Mouse (Mus musculus): Measurements from ENCODE around the gene Tprn.

GRCm38 (mm10) chr2:25225811-25226379 is 36.5 kb upstream of the Tprn start:
- TF ChIP-seq CTCF (IDR thresholded peaks at IDR 0.05; ENCODE audit: control insufficient read depth, insufficient read depth, insufficient read length) = no peak
- no peak for TF ChIP-seq MYOG (IDR thresholded peaks at IDR 0.05; ENCODE audit: control insufficient read depth, extremely low read depth, insufficient read length)
- TF ChIP-seq USF1 (IDR thresholded peaks at IDR 0.05; ENCODE audit: low read depth) = no peak
- no peak for TF ChIP-seq MAX (IDR thresholded peaks at IDR 0.05)

All from C2C12 (cell line).